Mouse (Mus musculus): ENCODE data around the gene Pttg1. TPM values are rescaled to one million over a fixed set of nuclear protein-coding genes. Genes with fewer than 3 reads are reported as not detected.

Pttg1 gene
- polyA plus RNA-seq (2014; fragmentation: Illumina TruSeq; extraction: RNeasy Lipid Tissue Mini Kit (QIAGEN cat#74804)), result 36.0 TPM

GRCm38 (mm10) chr11:43425824-43426413, at the start of gene Pttg1:
Gene Pttg1, minus strand, starts transcription at chr11:43426251.

GRCm38 (mm10) chr11:43474225-43474774, 48.2 kb upstream of the Pttg1 start, which contains the start of gene C1qtnf2:
Gene C1qtnf2, plus strand, starts transcription at chr11:43474276.

GRCm38 (mm10) chr11:43433254-43434023, 7.4 kb upstream of the Pttg1 start, which contains the start of gene Slu7:
Gene Slu7, plus strand, starts transcription at chr11:43433744.

Other genes starting within 250 kb of the Pttg1 start
- 124 TPM for gene Slu7, start 7.5 kb upstream of the Pttg1 start, polyA plus RNA-seq (2014; fragmentation: Illumina TruSeq; extraction: RNeasy Lipid Tissue Mini Kit (QIAGEN cat#74804))
- gene C1qtnf2, start 48.0 kb upstream of the Pttg1 start, polyA plus RNA-seq (2014; fragmentation: Illumina TruSeq; extraction: RNeasy Lipid Tissue Mini Kit (QIAGEN cat#74804)), result 1.1 TPM
- 6.9 TPM for gene Ccnjl, start 102.5 kb upstream of the Pttg1 start, polyA plus RNA-seq (2014; fragmentation: Illumina TruSeq; extraction: RNeasy Lipid Tissue Mini Kit (QIAGEN cat#74804))
- 0.83 TPM for gene 4933415A04Rik, start 160.8 kb upstream of the Pttg1 start, polyA plus RNA-seq (2014; fragmentation: Illumina TruSeq; extraction: RNeasy Lipid Tissue Mini Kit (QIAGEN cat#74804))
- not detected for gene Fabp6, start 175.3 kb upstream of the Pttg1 start, polyA plus RNA-seq (2014; fragmentation: Illumina TruSeq; extraction: RNeasy Lipid Tissue Mini Kit (QIAGEN cat#74804))